Mouse (Mus musculus) G1E (cell line): Measurements from ENCODE around the gene Mbtps2. TPM values are rescaled to one million over a fixed set of nuclear protein-coding genes. Genes with fewer than 3 reads are reported as not detected.

Experiments
- ATAC-seq: 2 replicates; pipeline ENCODE4 v1.8.0; 2016; ENCODE audit warnings: mild to moderate bottlenecking; ENCODE audit not compliant: insufficient number of reproducible peaks, poor library complexity, low FRiP score, severe bottlenecking; ENCODE audit errors: extremely low read depth
- DNase-seq: peaks from one replicate; pipeline ENCODE4 v3.0.0; 2012; ENCODE audit warnings: low spot score
- H3K27me3 ChIP-seq: 2 replicates; pipeline ENCODE4 v1.6.1; 2012; ENCODE audit warnings: mild to moderate bottlenecking, low read length, inconsistent platforms; ENCODE audit not compliant: insufficient read depth
- H3K36me3 ChIP-seq: replicated peaks from 2 replicates; pipeline ENCODE3; 2012; ENCODE audit warnings: mild to moderate bottlenecking, inconsistent platforms
- H3K4me1 ChIP-seq: 2 replicates; pipeline ENCODE4 v1.6.1; 2012; ENCODE audit warnings: low read depth, low read length, inconsistent platforms, mixed read lengths; ENCODE audit not compliant: insufficient read depth
- H3K4me3 ChIP-seq: 2 replicates; pipeline ENCODE4 v1.5.1; 2012; ENCODE audit warnings: low read depth, mild to moderate bottlenecking, inconsistent platforms, low read length, moderate library complexity, mixed read lengths
- H3K9me3 ChIP-seq: replicated peaks from 2 replicates; pipeline ENCODE4 v1.6.1; 2012; ENCODE audit warnings: inconsistent platforms
- CTCF ChIP-seq: IDR thresholded peaks from 2 replicates; pipeline ENCODE4 v1.5.1; 2012; ENCODE audit warnings: low read depth, low read length, inconsistent platforms, mixed read lengths
- GATA2 ChIP-seq: IDR thresholded peaks from 2 replicates; pipeline ENCODE4 v1.6.1; 2012; ENCODE audit warnings: low read depth, low read length, inconsistent platforms, borderline replicate concordance
- polyA plus RNA-seq: library from polyadenylated mRNA; stranded (reverse); fragments of >175 nt; gene quantifications from 2 replicates; pipeline ENCODE4 v1.2.3, GENCODE M21; 2012
- total RNA-seq, 2 experiments: library from RNA; stranded (forward) in 1 of 2; stranded (reverse) in 1 of 2; fragments of 200-1000 nt in 1 of 2; fragments of >200 nt in 1 of 2; fragmentation: Nextera tagmentation in 1 of 2; gene quantifications; 2 replicates each; pipeline ENCODE4 v1.2.3; 2014 to 2017

The Mbtps2 gene
- total and polyA plus RNA-seq, 3 experiments: 6.3 to 44.5 (median 19.1) TPM

DNA sequence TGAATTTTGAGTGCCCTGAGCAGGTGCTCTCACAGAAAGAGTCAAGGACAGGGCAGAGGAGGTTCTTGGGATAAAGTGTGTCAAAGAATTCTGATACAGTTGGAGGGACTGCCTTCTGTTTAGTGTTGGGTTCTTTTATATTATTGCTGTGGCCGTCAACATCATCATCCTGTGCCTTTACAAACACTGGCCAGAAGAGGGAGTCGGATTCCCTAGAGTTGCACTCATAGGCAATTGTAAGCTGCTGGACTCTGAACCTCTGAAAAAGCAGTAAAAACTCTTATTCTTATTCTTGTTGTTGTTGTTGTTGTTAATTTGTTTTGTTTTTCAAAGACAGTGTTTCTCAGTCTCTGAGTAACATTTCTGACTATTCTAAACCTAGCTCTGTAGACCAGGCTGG, 111.8 kb downstream of the Mbtps2 start:
- DNase-seq (no peak), ATAC-seq (0 out of 2 replicates have a peak, but pooled peaks have one; percentile 59)
- Histone ChIP-seq H3K36me3 (peaks cover 2% of the 10 kb centered on the region), H3K4me3 (no peak overlapping the region), H3K9me3 (no peaks in the 10 kb centered on the region), H3K4me1 (peaks cover 14% of the 10 kb centered on the region), H3K27me3 (no peaks in the 10 kb centered on the region)
- peak; percentile 12; the same call in 1 of the 2 replicates for TF ChIP-seq CTCF
- TF ChIP-seq GATA2: no peak

Other genes with a start within 250 kb of the Mbtps2 start
- 0.38 TPM in 1 of 2 replicates, not detected in the other for gene Phex, start 183.4 kb downstream of the Mbtps2 start, total RNA-seq (2014; fragmentation: Nextera tagmentation)
- 0.22 TPM in 1 of 2 replicates, not detected in the other for gene Phex, start 183.4 kb downstream of the Mbtps2 start, total RNA-seq (2017)
- gene Phex, start 183.4 kb downstream of the Mbtps2 start, polyA plus RNA-seq: not detected in 2 replicates
- 79.9 and 80.6 TPM in 2 replicates for gene Sms, start 106.4 kb downstream of the Mbtps2 start, total RNA-seq (2014; fragmentation: Nextera tagmentation)
- gene Sms, start 106.4 kb downstream of the Mbtps2 start, total RNA-seq (2017): 76.3 and 80.2 TPM in 2 replicates
- gene Sms, start 106.4 kb downstream of the Mbtps2 start, polyA plus RNA-seq: 35.5 and 37.0 TPM in 2 replicates
- 5.2 and 7.5 TPM in 2 replicates for gene Yy2, start 29.7 kb downstream of the Mbtps2 start, total RNA-seq (2014; fragmentation: Nextera tagmentation)
- gene Yy2, start 29.7 kb downstream of the Mbtps2 start, total RNA-seq (2017): 5.2 and 6.9 TPM in 2 replicates
- 0.10 TPM in 1 of 2 replicates, not detected in the other for gene Yy2, start 29.7 kb downstream of the Mbtps2 start, polyA plus RNA-seq
- gene Smpx, start 100.2 kb upstream of the Mbtps2 start, total RNA-seq (2014; fragmentation: Nextera tagmentation): not detected in 2 replicates
- gene Smpx, start 100.2 kb upstream of the Mbtps2 start, total RNA-seq (2017): 0.52 TPM in 1 of 2 replicates, not detected in the other
- gene Smpx, start 100.2 kb upstream of the Mbtps2 start, polyA plus RNA-seq: not detected in 2 replicates
- gene Klhl34, start 219.7 kb upstream of the Mbtps2 start, total RNA-seq (2014; fragmentation: Nextera tagmentation): not detected in 2 replicates
- gene Klhl34, start 219.7 kb upstream of the Mbtps2 start, total RNA-seq (2017): 0.05 TPM in 1 of 2 replicates, not detected in the other
- not detected in 2 replicates for gene Klhl34, start 219.7 kb upstream of the Mbtps2 start, polyA plus RNA-seq